18 mouse cellular contexts compared by ENCODE assay signal in genomic region chr1:164419401-164419800, GRCm38 (mm10).
"Had no signal": no experiment of that assay in that cellular context is flagged by ENCODE, and none has a peak within 500 bp of the region (broad histone marks: within the 10 kb centered on the region; RNA-seq: fewer than 3 reads in every experiment).

No protein-coding gene starts in this region.

- H3K4me3 ChIP-seq: kidney, embryonic 15.5 days; left cerebral cortex, adult 2 months; midbrain, embryonic 12.5 days; midbrain, embryonic 15.5 days; neural tube, embryonic 13.5 days had no signal

- H3K4me1 ChIP-seq: kidney, embryonic 15.5 days; midbrain, embryonic 12.5 days; midbrain, embryonic 15.5 days; neural tube, embryonic 13.5 days had no signal

- H3K36me3 ChIP-seq: kidney, embryonic 15.5 days; midbrain, embryonic 12.5 days; midbrain, embryonic 15.5 days; neural tube, embryonic 13.5 days had no signal

- ATAC-seq: liver, postnatal 0 days; lung, postnatal 0 days; midbrain, embryonic 15.5 days had no signal

- H3K27ac ChIP-seq: kidney, embryonic 15.5 days; left cerebral cortex, adult 2 months; liver, embryonic 14.5 days; macrophage; midbrain, embryonic 12.5 days; midbrain, embryonic 15.5 days; neural tube, embryonic 13.5 days had no signal

- DNase-seq: kidney, adult 8-10 months; kidney, postnatal 10 days; kidney, postnatal 36 days; layer of hippocampus, postnatal 36 days; liver, postnatal 0 days; lung, embryonic 14.5 days; retina, postnatal 1 day; right cerebral cortex, postnatal 25 days; thymus, adult 18-20 months; thymus, postnatal 36 days had no signal

- H3K9me3 ChIP-seq: kidney, embryonic 15.5 days; midbrain, embryonic 12.5 days; midbrain, embryonic 15.5 days; neural tube, embryonic 13.5 days had no signal

- H3K9ac ChIP-seq: kidney, embryonic 15.5 days; liver, embryonic 14.5 days; liver, postnatal 0 days; lung, embryonic 14.5 days; midbrain, embryonic 12.5 days; midbrain, embryonic 15.5 days; neural tube, embryonic 13.5 days had no signal

- H3K4me2 ChIP-seq: kidney, embryonic 15.5 days; lung, embryonic 14.5 days; midbrain, embryonic 12.5 days; midbrain, embryonic 15.5 days; neural tube, embryonic 13.5 days had no signal

- H3K27me3 ChIP-seq: kidney, embryonic 15.5 days; midbrain, embryonic 12.5 days; midbrain, embryonic 15.5 days; neural tube, embryonic 13.5 days had no signal
